Mouse (Mus musculus) liver, adult 2 months (tissue): Measurements from ENCODE around the gene Arhgef3. TPM values are rescaled to one million over a fixed set of nuclear protein-coding genes. Genes with fewer than 3 reads are reported as not detected.

Experiments
- DNase-seq: peaks from one replicate; pipeline ENCODE4 v3.0.0-alpha.2; 2011; ENCODE audit warnings: low read depth, low spot score; ENCODE audit errors: extremely low read depth
- H3K27ac ChIP-seq: fragments of 200-500 bp; replicated peaks from 2 replicates; pipeline ENCODE4 v1.5.1; 2012; ENCODE audit warnings: low read depth, mild to moderate bottlenecking, control low read depth, inconsistent platforms, low read length; ENCODE audit not compliant: insufficient read depth
- H3K27me3 ChIP-seq: fragments of 200-500 bp; 2 replicates; pipeline ENCODE4 v1.6.1; 2012; ENCODE audit warnings: mild to moderate bottlenecking, moderate library complexity, low read length, inconsistent platforms; ENCODE audit not compliant: control insufficient read depth, insufficient read depth
- H3K36me3 ChIP-seq: fragments of 200-500 bp; 2 replicates; pipeline ENCODE4 v1.6.1; 2012; ENCODE audit warnings: low read length, inconsistent platforms; ENCODE audit not compliant: control insufficient read depth, insufficient read depth
- H3K4me1 ChIP-seq: fragments of 200-500 bp; 2 replicates; pipeline ENCODE4 v1.6.1; 2011; ENCODE audit warnings: low read length; ENCODE audit not compliant: control insufficient read depth, insufficient read depth
- H3K4me3 ChIP-seq: fragments of 200-500 bp; 2 replicates; pipeline ENCODE4 v1.5.1; 2011; ENCODE audit warnings: low read depth, mild to moderate bottlenecking, control low read depth, low read length, moderate library complexity; ENCODE audit not compliant: insufficient read depth
- H3K79me2 ChIP-seq: fragments of 200-500 bp; 2 replicates; pipeline ENCODE4 v1.6.1; 2012; ENCODE audit warnings: inconsistent platforms, mild to moderate bottlenecking, low read length, moderate library complexity; ENCODE audit not compliant: control insufficient read depth, insufficient read depth
- H3K9ac ChIP-seq: fragments of 200-500 bp; 2 replicates; pipeline ENCODE4 v1.6.1; 2012; ENCODE audit warnings: low read depth, mild to moderate bottlenecking, control low read depth, inconsistent platforms, low read length
- CTCF ChIP-seq: fragments of 200-500 bp; IDR thresholded peaks from 2 replicates; pipeline ENCODE4 v1.5.1; 2011; ENCODE audit warnings: low read depth, low read length, control low read depth
- POLR2A ChIP-seq: fragments of 200-500 bp; IDR thresholded peaks from 2 replicates; pipeline ENCODE4 v1.6.1; 2011; ENCODE audit warnings: low read length, control low read depth; ENCODE audit not compliant: insufficient read depth; ENCODE audit errors: extremely low read depth
- WGBS: fragments of 180-500 bp; shearing (Covaris S2); methylation state at CpG from one replicate; pipeline ENCODE4 v1.1.7; 2018; 5-methylcytosine and 5-hydroxymethylcytosine counted together
- polyA plus RNA-seq: library from polyadenylated mRNA; depleted of rRNA; stranded (reverse); fragments of >200 nt; gene quantifications from 2 replicates; pipeline ENCODE4 v1.2.3, GENCODE M21; 2012
- total RNA-seq: library from RNA; depleted of rRNA; stranded (reverse); fragments of >200 nt; gene quantifications from 2 replicates; pipeline ENCODE4 v1.2.3, GENCODE M21; 2014

Gene Arhgef3
- total and polyA plus RNA-seq, 2 experiments: 6.4 to 19.3 TPM

- H3K36me3 ChIP-seq: no peaks in the 10 kb centered on the region
- no peak overlapping the region for H3K9ac ChIP-seq
- H3K27ac ChIP-seq: no peak overlapping the region
- no peak for TF ChIP-seq CTCF
- WGBS: 91% methylated on average over 7 of the region's 7 CpGs
- H3K27me3 ChIP-seq: no peaks in the 10 kb centered on the region
- H3K79me2 ChIP-seq: no peaks in the 10 kb centered on the region
- DNase-seq: no peak
- no peaks in the 10 kb centered on the region for H3K4me1 ChIP-seq
- no peak overlapping the region for H3K4me3 ChIP-seq
These were observed 33.0 kb downstream of the Arhgef3 start for GRCm38 (mm10) chr14:27147726-27148125.

- 90% methylated on average over 5 of the region's 5 CpGs for WGBS
- no peak overlapping the region for H3K27ac ChIP-seq
- TF ChIP-seq CTCF: no peak
- no peak for TF ChIP-seq POLR2A
These were observed 34.7 kb downstream of the Arhgef3 start for GRCm38 (mm10) chr14:27149401-27149800.

GRCm38 (mm10) chr14:27150011-27150640 lies 35.4 kb downstream of the Arhgef3 start:
- no peaks in the 10 kb centered on the region for H3K27me3 ChIP-seq
- no peak overlapping the region for H3K4me3 ChIP-seq
- no peak overlapping the region for H3K27ac ChIP-seq
- H3K79me2 ChIP-seq: no peaks in the 10 kb centered on the region
- TF ChIP-seq POLR2A (no peak), CTCF (no peak)
- H3K9ac ChIP-seq: no peak overlapping the region
- H3K36me3 ChIP-seq: no peaks in the 10 kb centered on the region
- no peaks in the 10 kb centered on the region for H3K4me1 ChIP-seq
- no peak for DNase-seq
- 86% methylated on average over 6 of the region's 6 CpGs for WGBS

More at GRCm38 (mm10) chr14:27149401-27149800, 34.7 kb downstream of the Arhgef3 start:
- no peaks in the 10 kb centered on the region for H3K36me3 ChIP-seq
- DNase-seq: no peak
- H3K9ac ChIP-seq: no peak overlapping the region
- no peaks in the 10 kb centered on the region for H3K4me1 ChIP-seq
- no peaks in the 10 kb centered on the region for H3K79me2 ChIP-seq
- no peak overlapping the region for H3K4me3 ChIP-seq
- no peaks in the 10 kb centered on the region for H3K27me3 ChIP-seq

GRCm38 (mm10) chr14:27151432-27151831 lies 36.7 kb downstream of the Arhgef3 start:
- Histone ChIP-seq H3K27ac (no peak overlapping the region), H3K36me3 (no peaks in the 10 kb centered on the region), H3K4me3 (no peak overlapping the region), H3K79me2 (no peaks in the 10 kb centered on the region), H3K9ac (no peak overlapping the region), H3K27me3 (no peaks in the 10 kb centered on the region), H3K4me1 (no peaks in the 10 kb centered on the region)
- 39% methylated on average over 8 of the region's 8 CpGs for WGBS
- TF ChIP-seq CTCF (no peak), POLR2A (no peak)
- no peak for DNase-seq

GRCm38 (mm10) chr14:27155088-27155487 lies 40.4 kb downstream of the Arhgef3 start:
- Histone ChIP-seq H3K27me3 (no peaks in the 10 kb centered on the region), H3K36me3 (no peaks in the 10 kb centered on the region), H3K27ac (no peak overlapping the region), H3K4me1 (no peaks in the 10 kb centered on the region), H3K79me2 (no peaks in the 10 kb centered on the region), H3K9ac (no peak overlapping the region), H3K4me3 (no peak overlapping the region)
- no peak for TF ChIP-seq POLR2A
- 86% methylated on average over 6 of the region's 6 CpGs for WGBS
- DNase-seq: no peak

- no peak overlapping the region for H3K27ac ChIP-seq
- H3K27me3 ChIP-seq: no peaks in the 10 kb centered on the region
- DNase-seq: no peak
- no peaks in the 10 kb centered on the region for H3K36me3 ChIP-seq
- H3K4me1 ChIP-seq: no peaks in the 10 kb centered on the region
- no peak for TF ChIP-seq POLR2A
- no peak for TF ChIP-seq CTCF
- H3K4me3 ChIP-seq: no peak overlapping the region
- 94% methylated on average over 6 of the region's 6 CpGs for WGBS
- no peak overlapping the region for H3K9ac ChIP-seq
- no peaks in the 10 kb centered on the region for H3K79me2 ChIP-seq
These were observed 41.3 kb downstream of the Arhgef3 start for GRCm38 (mm10) chr14:27156032-27156431.
